Mouse (Mus musculus) midbrain, embryonic 16.5 days (tissue): ENCODE results near the gene Cse1l. TPM values are rescaled to one million over a fixed set of nuclear protein-coding genes. Genes with fewer than 3 reads are reported as not detected.

Experiments used
- ATAC-seq: fragments of 200-750 bp; cut with Nextera tagmentation; 2 replicates; pipeline ENCODE4 v1.8.0; 2017; ENCODE audit warnings: moderate TSS enrichment
- H3K27ac ChIP-seq: fragments of 300-500 bp; sonication (generic); 2 replicates; pipeline ENCODE4 v1.5.1; 2014; ENCODE audit warnings: mild to moderate bottlenecking, low read length, mixed read lengths
- H3K27me3 ChIP-seq: fragments of 300-500 bp; sonication (generic); 2 replicates; pipeline ENCODE4 v1.6.1; 2014; ENCODE audit warnings: low read depth, low read length, mixed read lengths; ENCODE audit not compliant: control insufficient read depth, insufficient read depth
- H3K36me3 ChIP-seq: fragments of 300-500 bp; sonication (generic); 2 replicates; pipeline ENCODE4 v1.6.1; 2014; ENCODE audit warnings: mild to moderate bottlenecking, low read length, moderate library complexity, mixed read lengths; ENCODE audit not compliant: control insufficient read depth, insufficient read depth
- H3K4me1 ChIP-seq: fragments of 300-500 bp; sonication (generic); 2 replicates; pipeline ENCODE4 v1.6.1; 2014; ENCODE audit warnings: mild to moderate bottlenecking, low read length, mixed read lengths; ENCODE audit not compliant: control insufficient read depth, insufficient read depth
- H3K4me2 ChIP-seq: fragments of 300-500 bp; sonication (generic); 2 replicates; pipeline ENCODE4 v1.6.1; 2014; ENCODE audit warnings: mild to moderate bottlenecking, low read length, mixed read lengths
- H3K4me3 ChIP-seq: fragments of 300-500 bp; sonication (generic); 2 replicates; pipeline ENCODE4 v1.5.1; 2014; ENCODE audit warnings: low read depth, mild to moderate bottlenecking, low read length, moderate library complexity, mixed read lengths
- H3K9ac ChIP-seq: fragments of 300-500 bp; sonication (generic); 2 replicates; pipeline ENCODE4 v1.6.1; 2014; ENCODE audit warnings: low read depth, low read length, mixed read lengths
- H3K9me3 ChIP-seq: fragments of 300-500 bp; sonication (generic); replicated peaks from 2 replicates; pipeline ENCODE4 v1.6.1; 2014; ENCODE audit warnings: mild to moderate bottlenecking, low read length, mixed read lengths; ENCODE audit not compliant: control insufficient read depth, poor library complexity, severe bottlenecking
- WGBS: fragments of 180-500 bp; shearing (Covaris S2); extraction: QIAGEN DNeasy Blood & Tissue Kit; methylation state at CpG from one replicate; pipeline ENCODE4 v1.1.7; 2014; 5-methylcytosine and 5-hydroxymethylcytosine counted together
- polyA plus RNA-seq: library from polyadenylated mRNA; unstranded; fragments of >200 nt; fragmentation: Nextera tagmentation; extraction: Ambion mirVana; gene quantifications from 2 replicates; pipeline ENCODE4 v1.2.1, GENCODE M21; 2015

Gene Cse1l
- polyA plus RNA-seq, 1 experiment from 2014 or later, result 100 TPM

- Histone ChIP-seq H3K9me3 (no peaks in the 10 kb centered on the region), H3K36me3 (peaks cover 25% of the 10 kb centered on the region), H3K4me2 (no peak overlapping the region), H3K27ac (no peak overlapping the region), H3K27me3 (no peaks in the 10 kb centered on the region), H3K4me1 (no peaks in the 10 kb centered on the region), H3K4me3 (no peak overlapping the region), H3K9ac (no peak overlapping the region)
- ATAC-seq, result no peak
- 85% methylated on average over 2 of the region's 2 CpGs for WGBS
Measured at GRCm38 (mm10) chr2:166923971-166924370, 18.1 kb downstream of the Cse1l start.

GRCm38 (mm10) chr2:166933943-166934342 is 28.1 kb downstream of the Cse1l start:
- Histone ChIP-seq H3K4me3 (no peak overlapping the region), H3K27ac (no peak overlapping the region), H3K9me3 (no peaks in the 10 kb centered on the region), H3K9ac (no peak overlapping the region), H3K4me2 (no peak overlapping the region), H3K36me3 (peaks cover 34% of the 10 kb centered on the region), H3K27me3 (no peaks in the 10 kb centered on the region), H3K4me1 (no peaks in the 10 kb centered on the region)
- 96% methylated on average over 6 of the region's 6 CpGs for WGBS
- no peak for ATAC-seq

- H3K4me3 ChIP-seq, result no peak overlapping the region
- H3K27ac ChIP-seq, result no peak overlapping the region
- H3K4me1 ChIP-seq, result no peaks in the 10 kb centered on the region
- H3K27me3 ChIP-seq, result no peaks in the 10 kb centered on the region
- H3K4me2 ChIP-seq, result no peak overlapping the region
- H3K9ac ChIP-seq, result no peak overlapping the region
- no peak for ATAC-seq
- H3K9me3 ChIP-seq, result no peaks in the 10 kb centered on the region
- H3K36me3 ChIP-seq, result peaks cover 31% of the 10 kb centered on the region
- WGBS, result 65% methylated on average over 5 of the region's 5 CpGs
Measured at GRCm38 (mm10) chr2:166934416-166934815, 28.6 kb downstream of the Cse1l start.

- no peak for ATAC-seq
- Histone ChIP-seq H3K36me3 (peaks cover 25% of the 10 kb centered on the region), H3K9ac (no peak overlapping the region), H3K4me2 (no peak overlapping the region), H3K4me1 (no peaks in the 10 kb centered on the region), H3K4me3 (no peak overlapping the region), H3K27me3 (no peaks in the 10 kb centered on the region), H3K9me3 (no peaks in the 10 kb centered on the region), H3K27ac (no peak overlapping the region)
- 93% methylated on average over 7 of the region's 7 CpGs for WGBS
Measured at GRCm38 (mm10) chr2:166935582-166935981, 29.7 kb downstream of the Cse1l start.

GRCm38 (mm10) chr2:166936166-166936565 is 30.3 kb downstream of the Cse1l start:
- Histone ChIP-seq H3K36me3 (peaks cover 20% of the 10 kb centered on the region), H3K9ac (no peak overlapping the region), H3K4me2 (no peak overlapping the region), H3K9me3 (no peaks in the 10 kb centered on the region), H3K27me3 (no peaks in the 10 kb centered on the region), H3K4me1 (no peaks in the 10 kb centered on the region), H3K4me3 (no peak overlapping the region), H3K27ac (no peak overlapping the region)
- 93% methylated on average over 2 of the region's 2 CpGs for WGBS
- ATAC-seq, result no peak

- whole genome bisulfite sequencing, result 94% methylated on average over 2 of the region's 2 CpGs
- H3K36me3 ChIP-seq, result peaks cover 17% of the 10 kb centered on the region
- no peak for ATAC-seq
Measured at GRCm38 (mm10) chr2:166943146-166943545, 37.3 kb downstream of the Cse1l start.

GRCm38 (mm10) chr2:166944346-166944745 is 38.5 kb downstream of the Cse1l start:
- 91% methylated on average over 1 of the region's 1 CpGs for WGBS

More at GRCm38 (mm10) chr2:166943146-166943545, 37.3 kb downstream of the Cse1l start:
- Histone ChIP-seq H3K4me3 (no peak overlapping the region), H3K9me3 (no peaks in the 10 kb centered on the region), H3K4me1 (no peaks in the 10 kb centered on the region), H3K27me3 (no peaks in the 10 kb centered on the region), H3K9ac (no peak overlapping the region), H3K4me2 (no peak overlapping the region), H3K27ac (no peak overlapping the region)

GRCm38 (mm10) chr2:166945456-166945855 is 39.6 kb downstream of the Cse1l start:
- Histone ChIP-seq H3K27ac (no peak overlapping the region), H3K4me3 (no peak overlapping the region), H3K9me3 (no peaks in the 10 kb centered on the region), H3K36me3 (peaks cover 36% of the 10 kb centered on the region), H3K27me3 (no peaks in the 10 kb centered on the region), H3K4me2 (no peak overlapping the region), H3K4me1 (no peaks in the 10 kb centered on the region), H3K9ac (no peak overlapping the region)
- 61% methylated on average over 4 of the region's 4 CpGs for WGBS
- no peak for ATAC-seq

More at GRCm38 (mm10) chr2:166944346-166944745, 38.5 kb downstream of the Cse1l start:
- H3K36me3 ChIP-seq, result peaks cover 26% of the 10 kb centered on the region
- no peaks in the 10 kb centered on the region for H3K27me3 ChIP-seq
- no peak overlapping the region for H3K4me2 ChIP-seq
- no peak overlapping the region for H3K4me3 ChIP-seq
- H3K9ac ChIP-seq, result no peak overlapping the region
- H3K4me1 ChIP-seq, result no peaks in the 10 kb centered on the region
- H3K27ac ChIP-seq, result no peak overlapping the region
- H3K9me3 ChIP-seq, result no peaks in the 10 kb centered on the region
- ATAC-seq, result no peak

- H3K27me3 ChIP-seq, result no peaks in the 10 kb centered on the region
- no peak overlapping the region for H3K9ac ChIP-seq
- WGBS, result 86% methylated on average over 1 of the region's 1 CpGs
- no peaks in the 10 kb centered on the region for H3K9me3 ChIP-seq
- H3K27ac ChIP-seq, result no peak overlapping the region
- H3K36me3 ChIP-seq, result peaks cover 39% of the 10 kb centered on the region
- H3K4me1 ChIP-seq, result no peaks in the 10 kb centered on the region
- ATAC-seq, result no peak
- no peak overlapping the region for H3K4me2 ChIP-seq
- no peak overlapping the region for H3K4me3 ChIP-seq
Measured at GRCm38 (mm10) chr2:166948246-166948645, 42.4 kb downstream of the Cse1l start.
